Mouse (Mus musculus): ENCODE data around the gene Csn2.

Gene Csn2

GRCm38 (mm10) chr5:87699530-87699929 is at the start of gene Csn2:
TSS of gene Csn2 (minus strand) at chr5:87699630.
- no peak for DNase-seq

DNA sequence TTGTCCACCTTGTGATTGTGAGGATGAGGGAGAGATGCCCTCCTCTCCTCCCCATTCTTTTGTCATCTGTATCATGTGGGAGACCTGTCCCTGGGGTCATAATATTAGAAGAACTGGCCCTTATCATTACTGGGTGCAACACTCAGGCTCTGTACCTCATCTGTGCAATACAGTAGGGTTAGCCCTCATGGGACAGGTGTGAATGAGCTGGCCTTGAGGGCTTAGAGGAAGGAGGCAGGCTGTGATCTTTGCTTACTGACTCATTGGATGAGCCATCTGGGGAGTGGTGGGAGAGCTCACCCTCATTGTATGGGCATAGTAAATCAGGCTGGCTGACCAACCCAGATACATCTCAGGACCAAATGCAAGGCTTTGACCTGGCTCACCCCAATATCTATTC is 35.4 kb upstream of the Csn2 start:
- DNase-seq = no peak

- no peak for DNase-seq
Observed at GRCm38 (mm10) chr5:87705891-87706290, 6.5 kb upstream of the Csn2 start.

GRCm38 (mm10) chr5:87665908-87666307 is 33.5 kb downstream of the Csn2 start, which contains the start of gene Csn1s1:
TSS of gene Csn1s1 (plus strand) at chr5:87666208.
- no peak for DNase-seq

DNA sequence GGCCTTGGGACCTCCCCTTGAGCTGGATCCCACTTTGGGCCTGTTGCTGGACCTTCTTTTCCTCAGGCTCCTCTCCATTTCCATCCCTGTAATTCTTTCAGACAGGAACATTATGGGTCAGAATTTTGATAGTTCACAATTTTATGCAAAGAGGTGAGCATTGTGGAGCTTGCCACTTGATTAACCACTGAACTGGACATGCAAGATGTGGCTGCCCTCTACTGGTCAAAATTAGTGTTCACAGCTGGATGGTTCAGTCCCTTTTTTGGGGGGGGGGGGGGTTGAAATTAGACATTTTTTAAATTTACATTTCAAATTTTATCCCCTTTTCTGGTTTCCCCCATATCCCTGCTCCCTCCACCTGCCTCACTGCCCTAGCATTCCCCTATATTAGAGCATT is 56.6 kb downstream of the Csn2 start:
- no peak for DNase-seq
